Mouse (Mus musculus) retina, postnatal 1 day (tissue): ENCODE measurements around the gene Gm20388.

Experiments
- DNase-seq: peaks from one replicate; pipeline ENCODE4 v3.0.0-alpha.2; 2012

Gm20388 gene

DNA sequence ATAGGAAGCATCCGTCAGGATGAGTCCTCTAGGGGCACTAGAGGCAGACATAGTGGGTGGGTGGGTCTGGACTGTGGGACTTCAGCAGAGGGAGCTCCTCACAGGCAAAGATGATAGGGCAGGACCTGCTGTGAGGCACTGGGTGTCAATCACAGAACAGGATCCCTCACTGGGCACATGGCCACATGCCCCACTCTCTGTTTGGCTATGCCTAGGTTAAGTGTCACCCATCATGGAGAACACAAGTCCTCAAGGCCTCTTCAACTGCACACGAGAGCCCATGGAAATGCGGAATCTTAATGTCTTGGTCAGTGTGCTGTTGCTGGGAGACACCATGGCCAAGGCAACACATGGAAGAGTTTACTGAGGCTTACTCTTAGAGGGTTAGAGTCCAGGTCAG lies 2617.3 kb downstream of the Gm20388 start:
- no peak for DNase-seq

GRCm38 (mm10) chr8:122529159-122529558 lies 2618.5 kb downstream of the Gm20388 start:
- no peak for DNase-seq

GRCm38 (mm10) chr8:122531312-122531711 lies 2620.7 kb downstream of the Gm20388 start:
- DNase-seq = no peak

DNA sequence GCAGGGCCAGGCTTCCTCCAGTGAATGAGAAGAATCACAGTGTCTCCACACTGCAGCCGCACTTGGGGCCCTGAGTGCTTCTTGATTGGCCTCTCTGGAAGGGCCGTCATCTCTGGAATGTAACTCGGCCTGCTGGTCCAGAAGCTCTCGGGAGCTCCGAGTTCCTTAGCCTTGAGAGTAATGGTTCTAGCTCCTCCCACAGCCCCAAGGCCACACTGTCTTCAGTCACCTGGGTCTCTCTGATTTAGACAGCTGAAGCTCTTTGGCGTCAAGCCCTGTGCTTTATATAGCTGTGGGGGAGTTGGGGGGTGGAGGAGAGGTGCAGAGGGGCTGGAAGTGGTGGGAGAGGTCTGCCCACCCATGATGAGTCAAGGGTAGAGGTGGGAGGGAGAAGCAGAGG lies 2626.4 kb downstream of the Gm20388 start:
- no peak for DNase-seq

GRCm38 (mm10) chr8:122537812-122538211 lies 2627.2 kb downstream of the Gm20388 start:
- DNase-seq = no peak

DNA sequence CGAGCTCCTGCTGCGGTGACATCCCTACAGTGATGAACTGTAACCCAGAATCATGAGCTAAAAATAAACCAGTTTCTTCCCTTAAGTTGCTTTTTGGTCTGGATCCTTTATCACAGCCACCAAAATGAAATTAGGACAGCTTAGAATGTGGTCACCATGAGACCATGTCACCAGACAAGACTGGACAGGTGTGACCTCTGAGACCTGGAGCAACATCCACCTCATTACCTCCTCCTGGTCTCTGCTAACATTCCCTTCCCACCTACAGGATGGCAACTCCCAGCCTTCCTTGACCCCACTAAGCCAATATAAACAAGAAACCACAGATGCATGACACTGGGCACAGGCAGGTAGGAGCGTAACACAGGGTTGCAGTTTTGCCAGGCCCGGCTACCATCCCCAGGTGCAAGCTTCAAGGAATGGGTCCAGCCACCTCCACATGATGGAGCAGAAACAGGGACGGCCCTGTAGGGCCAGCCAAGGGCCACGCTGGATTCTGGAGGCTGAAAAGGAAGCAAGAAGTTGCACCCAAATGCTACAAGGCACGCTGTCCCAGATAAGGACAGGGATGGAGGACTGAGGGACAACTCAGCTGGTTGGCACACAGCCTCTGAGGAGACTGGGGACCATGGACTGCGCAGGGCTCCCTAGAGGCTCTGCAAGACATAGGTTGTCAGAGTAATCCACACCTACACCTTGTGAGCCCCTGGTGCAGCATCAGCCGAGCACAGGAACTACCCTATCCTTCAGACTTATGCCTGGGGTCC lies 2627.9 kb downstream of the Gm20388 start:
- no peak for DNase-seq

GRCm38 (mm10) chr8:122544138-122544537 lies 2633.5 kb downstream of the Gm20388 start:
- DNase-seq = no peak

DNA sequence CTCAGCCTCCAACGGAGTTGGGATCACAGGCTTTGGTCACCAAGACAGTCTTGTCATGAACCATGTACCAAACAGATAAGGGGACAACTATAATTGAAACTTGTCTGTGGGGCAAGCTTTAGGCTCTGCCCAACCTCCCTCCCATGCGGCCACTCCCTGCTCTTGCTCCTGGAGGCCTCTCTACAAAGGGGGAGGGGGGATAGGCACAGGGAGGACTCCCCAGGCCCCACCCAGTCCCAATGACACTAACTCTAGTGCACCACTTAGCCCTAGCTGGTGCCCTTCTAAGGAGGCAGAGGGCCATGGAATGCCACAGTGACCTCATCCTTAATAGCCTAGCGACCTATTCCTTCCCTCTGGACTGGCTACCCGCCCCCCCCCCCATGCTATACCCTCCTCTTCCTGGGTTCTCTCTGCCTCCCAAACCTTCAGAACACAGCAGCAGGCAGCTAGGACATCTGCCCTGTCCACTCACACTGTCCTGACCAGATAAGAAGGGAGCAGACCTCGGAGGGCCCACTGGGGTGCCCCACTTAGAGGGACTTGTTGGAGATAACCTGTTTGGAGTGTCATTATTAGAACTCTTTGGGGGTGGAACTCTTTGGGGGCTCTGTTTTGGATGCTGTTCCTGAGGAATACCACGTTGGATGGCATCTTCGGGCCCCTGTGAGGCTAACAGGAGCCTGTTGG lies 2635.6 kb downstream of the Gm20388 start:
- peak; percentile 29 for DNase-seq

GRCm38 (mm10) chr8:122546811-122547453 lies 2636.3 kb downstream of the Gm20388 start:
- DNase-seq = peak; percentile 40

GRCm38 (mm10) chr8:122547815-122548214 lies 2637.2 kb downstream of the Gm20388 start:
- DNase-seq = peak; percentile 52

DNA sequence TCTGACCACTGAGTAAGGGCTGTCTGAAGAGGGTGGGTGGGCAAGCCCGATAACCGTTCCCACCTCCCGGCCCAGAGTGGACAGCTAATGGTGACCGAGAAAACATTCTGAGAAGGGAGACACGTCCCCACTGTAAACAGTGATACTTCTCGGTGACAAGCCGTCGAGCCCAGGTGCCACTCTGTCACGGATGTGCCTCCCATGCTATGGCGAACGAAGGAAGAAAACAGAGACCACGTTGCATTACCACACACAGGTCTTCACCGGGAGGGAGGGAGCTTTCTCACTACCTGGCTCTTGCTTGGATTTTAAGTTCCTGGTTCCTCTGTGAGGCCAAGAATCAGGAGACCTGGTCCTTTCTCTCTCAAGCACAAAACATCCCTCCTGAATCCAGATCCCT lies 2637.7 kb downstream of the Gm20388 start:
- DNase-seq = no peak

- no peak for DNase-seq
Observed at GRCm38 (mm10) chr8:122548891-122549439, 2638.3 kb downstream of the Gm20388 start.

DNA sequence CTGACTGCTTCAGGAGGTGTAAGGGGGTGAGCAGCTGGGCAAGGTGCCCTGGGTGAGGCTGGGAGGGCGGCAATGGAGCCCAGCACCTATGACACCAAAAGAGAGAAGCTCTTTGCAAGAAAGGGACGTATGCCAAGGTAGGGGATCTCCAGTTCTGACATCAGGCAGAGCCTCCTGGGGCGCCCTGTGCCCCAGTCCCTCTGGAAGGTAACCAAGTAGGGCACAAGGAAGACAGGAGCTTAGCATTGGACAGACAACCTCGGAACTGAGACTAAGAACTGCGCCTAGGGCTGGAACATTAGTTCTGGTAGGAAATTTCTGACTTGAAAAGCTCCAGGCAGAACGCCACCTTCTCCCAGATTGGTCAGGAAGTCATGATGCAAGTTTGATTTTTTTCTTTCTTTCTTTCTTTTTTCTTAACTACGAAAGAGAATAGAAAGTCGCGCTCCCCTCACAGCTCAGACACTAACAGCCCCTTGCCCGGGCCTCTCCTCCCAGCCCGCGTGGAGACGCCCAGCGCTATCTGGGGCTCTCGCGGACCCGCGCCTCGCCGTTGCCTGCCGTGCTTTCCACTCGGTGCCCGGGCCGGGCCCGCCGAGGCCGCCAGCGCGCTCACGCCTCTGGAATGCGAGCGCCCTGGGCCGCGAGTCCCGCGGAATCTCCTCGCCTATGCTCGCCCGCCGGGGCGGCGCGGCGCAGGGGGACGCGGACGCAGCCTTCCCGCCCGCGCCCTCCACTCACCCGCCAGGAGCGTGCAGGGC lies 2639.8 kb downstream of the Gm20388 start:
- peak; percentile 74 for DNase-seq

DNA sequence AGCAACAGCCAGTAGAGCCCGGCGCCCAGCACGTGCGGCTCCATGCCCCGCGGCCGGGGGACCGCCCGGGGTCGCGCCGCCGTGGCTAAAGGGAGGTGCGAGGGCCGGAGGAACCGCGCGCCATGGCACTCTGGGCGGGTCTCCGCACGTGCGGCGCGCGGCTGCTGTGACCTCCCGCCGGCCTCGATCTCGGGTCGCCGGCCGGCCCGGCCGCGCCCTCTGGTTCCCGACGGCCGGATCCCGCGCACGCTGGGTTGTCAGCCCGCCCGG lies 2640.3 kb downstream of the Gm20388 start:
- no peak for DNase-seq

DNA sequence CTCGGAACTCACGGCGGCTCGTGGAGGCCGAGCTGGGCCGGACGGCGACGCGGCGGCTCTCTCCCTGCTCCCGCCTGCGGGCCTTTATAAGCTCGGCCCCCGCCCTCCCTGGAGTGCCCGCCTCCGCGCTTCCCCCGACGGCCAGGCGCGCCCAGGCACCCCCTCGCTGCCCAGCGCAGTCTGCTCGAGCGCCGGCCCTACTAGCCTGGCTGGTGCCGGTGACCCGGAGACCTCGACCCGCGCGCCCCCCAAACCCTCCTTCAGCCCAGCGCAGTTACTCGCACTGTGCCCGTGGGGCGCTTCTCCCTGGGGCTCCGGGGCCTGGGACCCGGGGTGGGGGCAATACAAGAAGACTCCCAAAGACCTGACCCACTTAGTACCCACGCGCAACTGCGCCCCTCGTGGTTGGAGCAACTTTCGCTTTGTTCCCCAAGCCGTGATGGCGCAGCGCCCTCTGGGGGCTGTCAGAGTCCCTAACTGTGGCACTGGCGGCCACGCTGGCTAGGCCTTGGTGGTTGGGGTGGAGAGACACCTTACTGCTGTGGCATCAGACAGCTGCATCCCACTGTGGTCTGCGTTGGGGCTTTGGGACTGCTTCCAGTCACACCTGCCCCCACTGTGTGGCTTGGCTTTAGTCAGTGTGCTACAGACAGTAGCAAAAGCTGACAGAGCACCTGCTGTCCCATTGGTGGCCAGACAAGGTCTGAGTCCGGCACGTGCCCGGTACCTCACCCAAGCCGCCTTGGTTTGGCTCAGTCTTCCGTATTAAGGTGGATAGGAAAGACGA lies 2640.8 kb downstream of the Gm20388 start, which contains the start of gene Piezo1:
Gene Piezo1 (minus strand): TSS at position 65 of the 787 bp plus-strand sequence.
- DNase-seq = peak; percentile 91

DNA sequence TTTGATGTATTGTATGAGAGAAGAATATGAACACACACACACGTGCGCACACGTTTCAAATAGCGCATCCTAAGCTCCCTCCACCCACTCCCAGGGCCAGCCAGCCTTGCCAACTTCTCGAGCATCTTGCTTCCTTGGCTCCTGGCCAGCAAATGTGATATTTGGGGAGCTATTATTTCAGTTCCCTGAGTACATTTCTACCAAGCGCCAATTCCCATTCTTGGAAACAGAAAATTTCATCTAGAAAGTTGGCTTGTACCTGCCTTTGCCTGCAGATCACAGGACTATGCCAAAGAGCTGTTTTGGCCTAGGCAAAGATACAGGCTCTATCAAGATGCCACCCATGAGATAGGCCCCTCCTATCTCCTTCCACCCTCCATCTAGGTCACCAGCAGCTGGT lies 2644.1 kb downstream of the Gm20388 start:
- no peak for DNase-seq

DNA sequence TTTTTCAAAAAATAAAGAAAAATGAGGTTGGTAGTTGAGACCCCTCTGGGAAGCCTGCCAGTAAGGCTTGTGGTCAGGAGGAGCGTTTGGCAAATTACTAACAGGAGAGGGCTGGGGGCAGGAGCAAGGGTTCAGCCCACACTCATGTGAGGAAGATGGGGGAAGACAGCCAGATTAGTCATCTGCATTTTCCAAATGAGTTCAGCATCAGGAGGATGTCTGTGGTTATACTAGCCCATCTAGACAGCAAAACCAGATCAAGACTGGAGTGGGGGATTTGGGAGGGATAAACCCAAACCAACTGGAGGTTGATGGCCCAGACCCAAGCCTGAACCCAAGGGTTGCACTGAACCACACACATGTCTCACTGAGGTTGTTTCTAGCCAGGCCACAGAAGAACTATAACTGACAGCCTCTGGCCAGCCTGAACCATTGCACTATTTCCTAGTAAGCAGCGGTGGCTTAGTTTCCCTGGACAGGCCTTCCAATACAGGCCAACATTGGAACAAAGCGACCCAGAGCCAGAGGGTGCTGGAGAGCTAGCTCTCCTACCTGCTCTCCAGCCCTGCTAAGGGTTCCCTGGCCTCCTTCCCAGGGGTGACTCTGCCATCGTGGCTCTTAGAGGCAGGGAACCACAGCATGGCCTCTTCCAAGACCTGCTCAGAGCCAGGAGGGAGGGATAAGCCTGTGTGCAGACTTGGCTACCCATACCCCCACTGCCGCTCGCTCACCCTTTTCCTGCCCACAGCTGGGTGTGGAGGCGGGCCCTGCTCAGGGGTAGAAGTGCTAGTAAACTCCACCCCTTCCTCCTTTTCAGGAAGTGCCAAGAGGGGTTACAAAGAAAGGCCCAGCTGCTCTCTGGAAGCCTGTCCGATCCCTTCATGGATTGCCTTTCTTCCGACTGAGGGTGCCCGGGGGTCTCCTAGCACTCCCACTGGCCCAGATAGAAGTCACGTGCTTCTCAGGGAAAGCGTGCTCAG lies 2645.7 kb downstream of the Gm20388 start:
- no peak for DNase-seq

- DNase-seq = no peak
Observed at GRCm38 (mm10) chr8:122557248-122558038, 2646.8 kb downstream of the Gm20388 start.

DNA sequence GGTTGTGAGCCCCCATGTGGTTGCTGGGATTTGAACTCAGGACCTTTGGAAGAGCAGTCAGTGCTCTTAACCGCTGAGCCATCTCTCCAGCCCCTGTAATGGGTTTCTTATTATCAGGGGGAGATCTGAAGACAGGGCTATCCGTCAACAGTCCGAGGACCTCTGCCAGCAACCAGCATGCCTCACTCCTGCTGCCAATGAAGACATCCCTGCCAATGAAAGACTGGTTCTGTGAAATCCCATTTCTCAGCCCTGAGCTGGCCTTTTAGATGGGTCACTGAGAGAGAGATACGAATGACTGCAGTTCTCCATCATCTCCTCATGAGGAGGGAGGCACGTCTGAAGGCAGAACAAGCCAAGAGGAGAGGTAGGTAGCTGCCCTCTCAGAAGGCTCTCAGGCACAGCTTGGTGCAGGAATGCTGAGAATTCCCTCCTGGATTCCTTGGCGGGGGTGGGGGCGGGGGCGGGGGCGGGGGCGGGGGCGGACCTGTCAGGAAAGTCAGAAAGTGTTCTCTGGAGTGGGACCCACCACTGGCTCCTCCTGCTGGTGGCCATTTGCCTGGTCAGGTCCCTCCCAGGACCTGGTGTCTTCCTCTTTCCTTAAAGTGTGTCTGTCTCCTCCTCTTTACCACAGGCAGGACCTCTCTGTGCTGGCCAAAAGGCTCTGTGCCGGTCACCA lies 2648.2 kb downstream of the Gm20388 start:
- DNase-seq = no peak
